Mouse (Mus musculus): ENCODE data around the gene 6030452D12Rik.

6030452D12Rik gene

GRCm38 (mm10) chr8:106500018-106500685, at the start of gene 6030452D12Rik:
6030452D12Rik (plus strand) TSS chr8:106500522.
- DNase-seq (ENCODE audit: extremely low read depth, insufficient read length, low spot score), result no peak

- DNase-seq (ENCODE audit: extremely low read depth, insufficient read length, low spot score), result no peak
Measured at GRCm38 (mm10) chr8:106451301-106452085, 48.8 kb upstream of the 6030452D12Rik start.

GRCm38 (mm10) chr8:106452701-106453481, 47.4 kb upstream of the 6030452D12Rik start:
- no peak for DNase-seq (ENCODE audit: extremely low read depth, insufficient read length, low spot score)

DNA sequence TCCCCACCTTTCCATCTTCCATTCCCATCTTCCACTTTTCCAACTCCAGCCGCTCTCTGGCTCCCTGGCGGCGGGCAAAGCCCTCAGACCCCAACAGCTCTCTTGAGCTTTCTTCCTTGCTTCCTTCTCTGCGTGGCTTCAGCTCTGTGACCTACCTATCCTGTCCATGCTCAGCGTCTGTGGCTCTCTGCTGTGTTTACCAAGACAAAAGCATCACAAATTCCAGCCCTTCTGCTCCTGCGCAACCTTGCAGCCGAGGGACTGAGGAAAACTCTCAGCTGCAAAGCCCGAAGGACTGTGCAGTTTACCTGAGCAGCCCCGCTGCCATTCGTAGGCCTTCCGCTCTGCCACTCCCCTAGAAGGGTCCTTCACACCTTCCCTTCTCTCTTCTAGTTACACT, 46.3 kb upstream of the 6030452D12Rik start:
- no peak for DNase-seq (ENCODE audit: extremely low read depth, insufficient read length, low spot score)

DNA sequence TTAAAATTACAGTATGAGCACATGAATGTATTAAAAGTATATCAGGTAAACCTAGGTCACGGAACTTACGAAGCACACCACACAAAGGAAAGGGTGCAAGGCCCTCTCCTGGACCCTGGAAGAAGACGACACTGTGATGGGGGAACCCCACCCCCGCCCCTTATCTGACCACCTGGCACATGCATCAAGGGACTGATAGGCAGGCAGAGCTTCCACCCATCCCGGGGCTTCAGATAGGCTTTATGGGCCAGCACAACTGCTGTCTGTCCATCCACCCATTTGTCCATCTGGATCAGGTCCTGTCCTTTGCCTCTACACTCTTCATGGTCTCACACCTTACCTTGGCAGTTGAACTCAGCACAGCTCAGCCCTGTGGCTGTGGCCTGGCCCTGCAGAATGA, 38.2 kb upstream of the 6030452D12Rik start:
- DNase-seq (ENCODE audit: extremely low read depth, insufficient read length, low spot score), result no peak

- no peak for DNase-seq (ENCODE audit: extremely low read depth, insufficient read length, low spot score)
Measured at GRCm38 (mm10) chr8:106463795-106464194, 36.5 kb upstream of the 6030452D12Rik start.

GRCm38 (mm10) chr8:106469485-106469884, 30.8 kb upstream of the 6030452D12Rik start:
- no peak for DNase-seq (ENCODE audit: extremely low read depth, insufficient read length, low spot score)

DNA sequence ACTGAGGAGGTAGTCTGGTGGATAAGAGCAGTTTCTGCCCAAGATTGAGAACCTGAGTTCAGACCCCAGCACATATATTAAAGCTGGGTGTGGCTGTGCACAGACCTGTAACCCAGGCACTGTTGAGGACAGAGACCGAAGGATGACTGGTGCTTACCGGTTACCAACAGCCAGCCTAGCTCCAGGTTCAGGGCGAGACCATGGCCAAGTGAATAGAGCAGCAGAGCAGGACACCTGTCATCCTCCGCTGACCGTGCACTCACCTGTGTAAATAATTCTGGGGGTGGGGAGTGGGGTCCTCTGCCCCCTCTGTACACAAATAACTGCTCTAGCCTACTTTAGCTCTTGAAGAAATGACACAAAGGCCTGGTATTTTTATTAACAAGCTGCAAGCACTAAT, 26.3 kb upstream of the 6030452D12Rik start:
- no peak for DNase-seq (ENCODE audit: extremely low read depth, insufficient read length, low spot score)

DNA sequence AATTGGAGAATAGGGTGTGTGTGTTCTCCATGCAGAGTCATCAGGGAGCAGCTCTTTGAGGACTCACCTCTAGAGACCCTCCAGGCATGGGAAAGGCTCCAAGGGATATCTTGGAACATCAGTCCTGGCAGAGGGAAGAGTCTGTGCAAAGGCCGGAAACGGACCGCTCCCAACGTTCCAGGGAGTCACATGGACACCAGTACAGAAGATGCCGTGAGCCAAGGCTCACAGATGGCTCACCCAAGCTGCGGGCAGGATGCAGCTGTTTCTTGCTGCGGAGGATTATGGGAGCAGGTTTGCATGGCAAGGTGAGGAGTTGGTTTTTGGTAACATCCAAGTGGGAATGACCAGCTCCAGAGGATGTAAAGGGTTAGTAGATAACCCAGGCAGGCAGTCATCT, 3.9 kb downstream of the 6030452D12Rik start:
- DNase-seq (ENCODE audit: extremely low read depth, insufficient read length, low spot score), result no peak

DNA sequence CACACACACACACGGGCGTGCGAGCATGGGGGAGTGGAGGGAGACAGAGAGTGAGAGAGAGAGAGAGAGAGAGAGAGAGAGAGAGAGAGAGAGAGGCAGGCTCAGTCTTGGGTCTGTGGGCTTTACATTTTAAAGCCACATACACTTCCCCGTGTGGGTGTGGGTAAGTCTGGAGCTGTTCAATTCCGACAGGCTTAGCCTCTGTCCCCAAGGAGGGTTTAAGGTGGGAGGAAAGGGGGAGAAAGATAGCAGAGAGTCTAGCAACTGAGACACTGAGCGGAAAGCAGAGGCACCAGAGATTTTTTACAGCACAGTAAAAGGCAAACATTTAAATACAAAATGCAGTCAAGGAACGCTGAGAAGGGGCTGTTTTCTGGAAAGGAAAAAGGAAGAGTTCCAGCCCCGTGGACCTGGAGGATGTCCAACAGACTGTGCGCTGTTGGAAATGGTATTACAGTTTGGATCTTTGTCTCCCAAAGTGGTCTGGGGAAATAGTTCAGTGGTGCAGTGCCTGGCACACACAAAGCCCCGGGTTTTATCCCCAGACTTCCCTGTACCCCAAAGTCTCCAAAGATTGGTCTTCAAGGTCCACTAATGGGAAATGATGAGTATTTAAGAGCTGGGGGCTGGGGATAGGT, 5.1 kb downstream of the 6030452D12Rik start:
- DNase-seq (ENCODE audit: extremely low read depth, insufficient read length, low spot score), result no peak

- DNase-seq (ENCODE audit: extremely low read depth, insufficient read length, low spot score), result no peak
Measured at GRCm38 (mm10) chr8:106506106-106506505, 5.8 kb downstream of the 6030452D12Rik start.

GRCm38 (mm10) chr8:106507761-106508331, 7.5 kb downstream of the 6030452D12Rik start:
- DNase-seq (ENCODE audit: extremely low read depth, insufficient read length, low spot score), result no peak

GRCm38 (mm10) chr8:106508456-106508855, 8.1 kb downstream of the 6030452D12Rik start:
- DNase-seq (ENCODE audit: extremely low read depth, insufficient read length, low spot score), result no peak

GRCm38 (mm10) chr8:106509079-106509780, 8.9 kb downstream of the 6030452D12Rik start:
- no peak for DNase-seq (ENCODE audit: extremely low read depth, insufficient read length, low spot score)

DNA sequence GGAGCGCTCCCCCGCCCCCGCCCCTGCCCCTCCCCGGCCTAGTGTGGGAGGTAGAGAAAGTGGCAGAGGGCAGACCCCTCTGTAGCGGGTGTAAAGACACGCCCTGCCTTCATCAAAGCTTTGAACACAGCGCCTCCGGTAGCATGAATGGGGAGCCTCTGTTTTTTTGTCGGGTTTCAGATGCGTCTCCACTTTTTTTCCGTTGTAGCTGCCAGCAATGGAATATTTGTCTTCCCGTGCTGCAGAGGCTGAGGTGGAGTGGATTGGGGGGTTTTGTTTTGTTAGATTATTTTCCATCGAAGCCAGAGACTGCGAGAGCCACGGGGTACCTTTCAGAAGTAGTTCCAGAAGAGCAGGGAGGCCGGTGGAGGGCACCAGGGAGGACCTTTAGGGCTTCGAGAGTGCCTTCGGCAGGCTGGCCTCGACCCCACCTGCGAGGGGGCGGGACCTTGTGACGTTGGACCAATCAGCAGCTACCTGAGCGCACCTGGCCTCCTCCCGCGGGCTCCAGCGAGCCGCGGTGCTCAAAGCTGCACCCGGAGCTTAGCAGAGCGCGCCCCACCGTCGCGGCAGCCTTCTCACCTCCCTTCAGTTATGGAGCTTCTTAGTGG, 10.1 kb downstream of the 6030452D12Rik start, which contains the start of gene Cdh3:
TSS of gene Cdh3 (plus strand) at position 527 of the 611 bp plus-strand sequence.
- DNase-seq (ENCODE audit: extremely low read depth, insufficient read length, low spot score), result no peak

- no peak for DNase-seq (ENCODE audit: extremely low read depth, insufficient read length, low spot score)
Measured at GRCm38 (mm10) chr8:106511065-106511501, 10.8 kb downstream of the 6030452D12Rik start.

- no peak for DNase-seq (ENCODE audit: extremely low read depth, insufficient read length, low spot score)
Measured at GRCm38 (mm10) chr8:106511531-106512041, 11.3 kb downstream of the 6030452D12Rik start.

- DNase-seq (ENCODE audit: extremely low read depth, insufficient read length, low spot score), result no peak
Measured at GRCm38 (mm10) chr8:106512475-106513150, 12.3 kb downstream of the 6030452D12Rik start.
